Mouse (Mus musculus) fibroblast of lung, adult 2 months (primary cell): ENCODE data around the gene Olfr560.

Experiments used
- DNase-seq: peaks from one replicate; pipeline ENCODE4 v3.0.0-alpha.2; 2011; ENCODE audit warnings: low read depth

The Olfr560 gene

DNA sequence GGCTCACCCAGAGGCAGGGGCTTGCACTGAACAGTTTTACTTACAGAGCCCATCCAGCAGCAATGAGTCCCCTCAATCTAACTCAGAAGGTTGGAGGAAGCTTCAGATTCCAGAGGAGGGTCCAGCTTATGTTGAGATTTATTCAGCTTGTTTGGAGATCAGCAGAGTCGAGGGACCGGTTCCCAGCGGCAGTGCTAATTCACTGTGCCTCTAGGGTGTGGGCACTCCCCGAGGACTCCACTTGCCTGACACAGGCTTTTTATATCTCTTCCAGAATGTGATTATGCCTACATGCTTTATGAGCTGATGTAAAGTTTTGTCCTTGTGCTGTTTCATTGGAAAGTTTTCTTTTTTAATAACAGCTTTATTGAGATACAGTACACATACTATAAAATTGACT is at the start of gene Olfr560, which contains the start of gene Olfr78:
Gene Olfr560, minus strand, starts transcription at position 101 of the 400 bp plus-strand sequence.
Gene Olfr78, minus strand, starts transcription at position 206 of the 400 bp plus-strand sequence.
- no peak for DNase-seq

DNA sequence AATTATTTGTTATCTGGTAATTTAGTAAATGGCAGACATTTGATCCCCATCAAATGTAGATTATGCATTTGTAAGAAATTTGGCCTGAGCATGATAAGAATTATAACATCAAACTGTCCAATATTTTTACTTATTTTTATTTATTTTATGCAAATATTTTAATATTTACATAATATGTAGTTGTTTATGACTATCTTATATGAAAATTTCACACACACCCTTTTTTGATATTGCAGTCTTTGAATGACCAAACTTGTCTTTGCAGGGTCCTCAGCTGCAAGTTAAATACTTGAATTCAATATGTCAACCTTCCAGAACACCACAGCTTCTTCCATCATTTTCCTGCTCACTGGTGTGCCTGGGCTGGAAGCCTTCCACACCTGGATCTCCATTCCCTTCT is 44.0 kb upstream of the Olfr560 start, which contains the start of gene Olfr564:
Gene Olfr564, plus strand, starts transcription at position 301 of the 400 bp plus-strand sequence.
- DNase-seq = no peak

DNA sequence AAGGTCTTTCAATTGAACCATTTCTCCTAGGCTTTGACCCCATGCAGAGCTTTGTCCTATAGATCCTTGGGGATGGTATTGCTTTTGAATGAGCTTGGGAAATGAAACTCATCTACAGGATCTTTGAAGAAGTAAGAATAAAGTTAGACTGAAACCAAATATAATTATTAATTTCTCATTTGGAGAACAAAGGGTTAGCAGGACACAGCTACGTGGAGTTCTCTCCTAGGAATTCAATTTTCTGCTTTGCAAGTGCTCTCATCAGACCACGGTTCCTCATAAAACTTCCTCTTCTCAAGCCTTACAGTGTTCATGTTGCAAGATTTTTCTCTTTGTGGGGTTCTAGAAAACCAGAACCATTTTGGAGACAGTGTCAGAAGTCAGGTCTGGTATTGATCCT is 11.8 kb upstream of the Olfr560 start, which contains the start of gene Olfr561:
Gene Olfr561, plus strand, starts transcription at position 301 of the 400 bp plus-strand sequence.
- no peak for DNase-seq

DNA sequence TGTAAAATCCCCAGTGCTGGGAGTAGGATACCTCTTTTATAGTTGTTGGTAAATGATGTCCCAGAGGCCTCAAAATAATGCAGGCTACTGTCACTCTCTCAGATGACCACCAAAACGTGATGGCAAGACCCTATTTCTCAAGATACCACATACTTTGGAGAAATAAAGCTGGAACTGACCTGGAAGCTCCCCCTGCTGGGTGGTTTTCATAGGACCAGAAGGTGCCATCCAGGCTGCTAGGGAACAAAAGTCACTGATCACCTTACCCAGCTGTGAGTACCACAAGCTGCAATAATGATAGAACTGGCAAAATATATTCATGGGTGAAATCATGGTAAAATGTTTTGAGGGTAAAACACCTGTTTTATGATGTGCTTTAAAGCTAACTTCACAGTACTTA is 7.1 kb downstream of the Olfr560 start:
- DNase-seq = no peak

DNA sequence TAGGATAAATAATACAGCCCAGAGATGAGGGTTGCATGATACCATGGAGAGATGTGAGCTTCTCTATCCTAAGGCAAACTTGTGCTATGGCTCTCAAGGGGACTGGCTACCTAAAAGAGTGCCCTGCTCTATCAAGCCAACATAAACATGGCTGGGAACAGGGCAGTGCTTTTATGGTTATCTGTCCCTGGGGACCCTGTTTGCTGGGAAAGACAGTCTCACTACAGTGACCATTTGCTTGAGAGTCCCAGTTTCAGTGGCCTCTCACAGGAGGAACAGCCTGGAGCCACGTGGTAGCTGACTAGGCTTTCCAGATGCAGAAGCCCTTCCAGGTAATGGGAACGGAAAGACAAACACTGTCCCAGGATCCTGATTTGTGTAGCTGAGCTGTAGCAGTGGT is 21.5 kb downstream of the Olfr560 start:
- no peak for DNase-seq

DNA sequence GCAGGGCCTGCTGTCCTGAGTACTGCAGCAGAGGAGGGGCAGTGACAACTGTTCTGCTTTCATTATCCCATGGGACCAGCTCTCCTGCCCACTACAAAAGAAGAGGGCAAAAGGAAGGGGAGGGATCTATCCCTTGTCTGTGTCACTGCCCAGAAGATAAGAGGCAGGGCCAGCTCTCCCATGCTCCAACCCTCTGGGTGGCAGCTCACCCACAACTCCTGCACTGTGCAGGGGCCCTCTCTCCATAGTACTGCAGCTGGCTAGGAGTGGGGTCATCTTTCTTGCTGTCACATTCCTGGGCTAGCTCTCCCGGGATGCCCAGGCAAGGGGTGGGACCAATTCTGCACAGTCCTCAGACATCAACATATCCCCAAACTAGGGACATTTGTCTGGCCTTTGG is 25.4 kb downstream of the Olfr560 start:
- DNase-seq = no peak

DNA sequence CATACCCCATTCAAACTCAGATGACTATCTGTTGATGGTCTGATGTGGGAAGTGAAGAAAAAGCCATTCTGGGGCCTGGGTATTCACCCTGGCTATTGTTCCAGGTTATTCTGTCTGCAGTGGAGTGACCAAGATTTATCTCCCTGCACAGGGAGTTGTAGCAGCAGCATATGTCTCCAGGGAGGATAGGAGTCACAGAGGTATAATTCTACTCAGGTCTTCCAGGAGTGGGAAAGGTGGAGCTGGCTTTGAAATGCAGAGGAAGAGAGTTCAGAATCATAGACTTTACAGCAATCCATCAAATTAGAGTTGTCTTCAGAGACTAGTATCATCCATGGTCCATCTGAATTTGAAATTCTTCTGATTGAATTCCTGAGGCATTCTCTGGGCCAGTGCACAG is 31.8 kb downstream of the Olfr560 start, which contains the start of gene Olfr559:
Gene Olfr559, minus strand, starts transcription at position 101 of the 400 bp plus-strand sequence.
- no peak for DNase-seq

DNA sequence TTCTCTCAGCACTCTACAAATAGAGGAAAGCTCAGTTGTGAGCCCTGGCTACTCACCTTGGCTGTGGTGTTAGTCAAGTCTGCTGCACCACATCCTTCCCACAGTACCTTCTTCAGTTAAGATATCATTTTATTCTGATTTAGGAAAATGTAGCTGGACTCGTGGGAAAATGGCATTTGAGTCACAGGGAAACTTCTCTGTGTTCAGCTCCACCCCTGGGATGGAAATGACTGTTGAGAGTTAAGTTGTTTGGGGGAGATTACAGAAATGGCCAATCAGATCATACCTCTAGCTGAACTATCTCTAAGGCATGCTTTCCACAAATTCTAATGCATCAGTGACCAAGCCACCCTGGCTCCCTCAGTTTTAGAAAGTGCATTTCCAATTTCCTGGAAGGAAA is 40.2 kb downstream of the Olfr560 start, which contains the start of gene Olfr33:
Gene Olfr33, minus strand, starts transcription at position 101 of the 400 bp plus-strand sequence.
- DNase-seq = no peak

DNA sequence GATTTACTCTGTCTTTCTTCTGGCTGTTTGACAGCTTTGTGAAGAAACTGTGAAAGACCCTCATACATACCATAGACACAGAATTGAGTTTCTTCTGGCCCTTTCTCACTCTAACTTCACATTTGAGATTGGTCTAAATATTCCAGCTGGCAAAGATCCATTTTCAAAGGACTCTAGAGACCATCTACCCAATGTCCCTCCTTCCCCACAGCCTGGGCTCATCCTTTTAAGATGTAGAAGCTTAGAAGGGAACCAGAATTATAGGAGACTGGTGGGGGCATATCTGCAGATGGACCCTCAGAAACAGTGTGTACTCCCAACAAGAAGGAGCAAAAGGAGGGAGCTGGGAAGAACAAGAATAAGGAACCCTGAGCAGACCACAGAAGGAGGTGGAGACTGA is 57.3 kb downstream of the Olfr560 start, which contains the start of gene Olfr558:
Gene Olfr558, plus strand, starts transcription at position 301 of the 400 bp plus-strand sequence.
- DNase-seq = no peak
